Mouse (Mus musculus): ENCODE data around the gene Ccin. TPM values are rescaled to one million over a fixed set of nuclear protein-coding genes. Genes with fewer than 3 reads are reported as not detected.

Gene Ccin
- polyA plus RNA-seq, 1 experiment from 2014 or later: not detected

GRCm38 (mm10) chr4:43979746-43980145 lies 3.5 kb upstream of the Ccin start:
- peak; percentile 89 for DNase-seq (ENCODE audit: low spot score)
- ATAC-seq (ENCODE audit: low read depth): no peak
- no peak overlapping the region for H3K9ac ChIP-seq (ENCODE audit: low read depth, low read length)
- no peaks in the 10 kb centered on the region for H3K27me3 ChIP-seq (replicated peaks; ENCODE audit: control insufficient read depth, insufficient read depth, low read length)
- H3K4me2 ChIP-seq (ENCODE audit: low read depth, low read length): no peak overlapping the region
- H3K4me1 ChIP-seq (ENCODE audit: control insufficient read depth, insufficient read depth, low read length): peaks cover 20% of the 10 kb centered on the region
- H3K9me3 ChIP-seq (ENCODE audit: control insufficient read depth, low read length): no peaks in the 10 kb centered on the region
- peak overlapping the region; percentile 65 for H3K27ac ChIP-seq (replicated peaks; ENCODE audit: low read depth, low read length)
- H3K36me3 ChIP-seq (ENCODE audit: control insufficient read depth, insufficient read depth, low read length): no peaks in the 10 kb centered on the region
- no peak overlapping the region for H3K4me3 ChIP-seq (ENCODE audit: low read depth, low read length)
- 45% methylated on average over 3 of the region's 3 CpGs for WGBS

- Histone ChIP-seq H3K9me3 (ENCODE audit: control insufficient read depth, low read length) (no peaks in the 10 kb centered on the region), H3K27ac (replicated peaks; ENCODE audit: low read depth, low read length) (peak overlapping the region; percentile 65; the same call in 1 of the 2 replicates), H3K9ac (ENCODE audit: low read depth, low read length) (no peak overlapping the region), H3K27me3 (replicated peaks; ENCODE audit: control insufficient read depth, insufficient read depth, low read length) (no peaks in the 10 kb centered on the region), H3K4me1 (ENCODE audit: control insufficient read depth, insufficient read depth, low read length) (peaks cover 20% of the 10 kb centered on the region), H3K4me3 (ENCODE audit: low read depth, low read length) (no peak overlapping the region), H3K4me2 (ENCODE audit: low read depth, low read length) (no peak overlapping the region), H3K36me3 (ENCODE audit: control insufficient read depth, insufficient read depth, low read length) (no peaks in the 10 kb centered on the region)
- 75% methylated on average over 4 of the region's 4 CpGs for WGBS
- ATAC-seq (ENCODE audit: low read depth) (no peak), DNase-seq (ENCODE audit: low spot score) (no peak)
These were observed 3.0 kb upstream of the Ccin start for GRCm38 (mm10) chr4:43980236-43980635.

GRCm38 (mm10) chr4:43980846-43981245 lies 2.4 kb upstream of the Ccin start:
- H3K9ac ChIP-seq (ENCODE audit: low read depth, low read length): no peak overlapping the region
- no peaks in the 10 kb centered on the region for H3K36me3 ChIP-seq (ENCODE audit: control insufficient read depth, insufficient read depth, low read length)
- no peak overlapping the region for H3K4me3 ChIP-seq (ENCODE audit: low read depth, low read length)
- no peaks in the 10 kb centered on the region for H3K27me3 ChIP-seq (replicated peaks; ENCODE audit: control insufficient read depth, insufficient read depth, low read length)
- DNase-seq (ENCODE audit: low spot score): no peak
- H3K27ac ChIP-seq (replicated peaks; ENCODE audit: low read depth, low read length): no peak overlapping the region
- ATAC-seq (ENCODE audit: low read depth): no peak
- peaks cover 20% of the 10 kb centered on the region for H3K4me1 ChIP-seq (ENCODE audit: control insufficient read depth, insufficient read depth, low read length)
- no peaks in the 10 kb centered on the region for H3K9me3 ChIP-seq (ENCODE audit: control insufficient read depth, low read length)
- no peak overlapping the region for H3K4me2 ChIP-seq (ENCODE audit: low read depth, low read length)
- 91% methylated on average over 6 of the region's 6 CpGs for WGBS

GRCm38 (mm10) chr4:43981251-43981650 lies 2.0 kb upstream of the Ccin start:
- Histone ChIP-seq H3K36me3 (ENCODE audit: control insufficient read depth, insufficient read depth, low read length) (no peaks in the 10 kb centered on the region), H3K27ac (replicated peaks; ENCODE audit: low read depth, low read length) (no peak overlapping the region), H3K4me3 (ENCODE audit: low read depth, low read length) (no peak overlapping the region), H3K9ac (ENCODE audit: low read depth, low read length) (no peak overlapping the region), H3K4me2 (ENCODE audit: low read depth, low read length) (no peak overlapping the region), H3K27me3 (replicated peaks; ENCODE audit: control insufficient read depth, insufficient read depth, low read length) (no peaks in the 10 kb centered on the region), H3K9me3 (ENCODE audit: control insufficient read depth, low read length) (no peaks in the 10 kb centered on the region), H3K4me1 (ENCODE audit: control insufficient read depth, insufficient read depth, low read length) (peaks cover 20% of the 10 kb centered on the region)
- 84% methylated on average over 7 of the region's 7 CpGs for WGBS
- ATAC-seq (ENCODE audit: low read depth) (no peak), DNase-seq (ENCODE audit: low spot score) (no peak)

GRCm38 (mm10) chr4:43982053-43982732 lies 1.1 kb upstream of the Ccin start:
- Histone ChIP-seq H3K9ac (ENCODE audit: low read depth, low read length) (peak overlapping the region; percentile 65), H3K4me3 (ENCODE audit: low read depth, low read length) (peak overlapping the region; percentile 38), H3K4me1 (ENCODE audit: control insufficient read depth, insufficient read depth, low read length) (peaks cover 20% of the 10 kb centered on the region), H3K9me3 (ENCODE audit: control insufficient read depth, low read length) (no peaks in the 10 kb centered on the region), H3K36me3 (ENCODE audit: control insufficient read depth, insufficient read depth, low read length) (no peaks in the 10 kb centered on the region), H3K4me2 (ENCODE audit: low read depth, low read length) (peak overlapping the region; percentile 69), H3K27me3 (replicated peaks; ENCODE audit: control insufficient read depth, insufficient read depth, low read length) (no peaks in the 10 kb centered on the region), H3K27ac (replicated peaks; ENCODE audit: low read depth, low read length) (peak overlapping the region; percentile 48; the same call in 1 of the 2 replicates)
- peak; percentile 96 for DNase-seq (ENCODE audit: low spot score)
- peak; percentile 94 for ATAC-seq (ENCODE audit: low read depth)
- WGBS: under 1% methylated on average over 24 of the region's 24 CpGs

- peaks cover 13% of the 10 kb centered on the region for H3K4me1 ChIP-seq (ENCODE audit: control insufficient read depth, insufficient read depth, low read length)
- no peak for DNase-seq (ENCODE audit: low spot score)
- H3K4me3 ChIP-seq (ENCODE audit: low read depth, low read length): no peak overlapping the region
- H3K27me3 ChIP-seq (replicated peaks; ENCODE audit: control insufficient read depth, insufficient read depth, low read length): no peaks in the 10 kb centered on the region
- 91% methylated on average over 22 of the region's 22 CpGs for WGBS
- no peaks in the 10 kb centered on the region for H3K9me3 ChIP-seq (ENCODE audit: control insufficient read depth, low read length)
- H3K9ac ChIP-seq (ENCODE audit: low read depth, low read length): no peak overlapping the region
- no peak overlapping the region for H3K4me2 ChIP-seq (ENCODE audit: low read depth, low read length)
- no peak overlapping the region for H3K27ac ChIP-seq (replicated peaks; ENCODE audit: low read depth, low read length)
- no peaks in the 10 kb centered on the region for H3K36me3 ChIP-seq (ENCODE audit: control insufficient read depth, insufficient read depth, low read length)
- ATAC-seq (ENCODE audit: low read depth): no peak
These were observed 473 bp downstream of the Ccin start for GRCm38 (mm10) chr4:43983756-43984155.

- DNase-seq (ENCODE audit: low spot score): no peak
- Histone ChIP-seq H3K4me2 (ENCODE audit: low read depth, low read length) (no peak overlapping the region), H3K36me3 (ENCODE audit: control insufficient read depth, insufficient read depth, low read length) (no peaks in the 10 kb centered on the region), H3K27ac (replicated peaks; ENCODE audit: low read depth, low read length) (no peak overlapping the region), H3K4me1 (ENCODE audit: control insufficient read depth, insufficient read depth, low read length) (peaks cover 7% of the 10 kb centered on the region), H3K4me3 (ENCODE audit: low read depth, low read length) (no peak overlapping the region), H3K27me3 (replicated peaks; ENCODE audit: control insufficient read depth, insufficient read depth, low read length) (no peaks in the 10 kb centered on the region), H3K9me3 (ENCODE audit: control insufficient read depth, low read length) (no peaks in the 10 kb centered on the region), H3K9ac (ENCODE audit: low read depth, low read length) (no peak overlapping the region)
- no peak for ATAC-seq (ENCODE audit: low read depth)
- 91% methylated on average over 19 of the region's 19 CpGs for WGBS
These were observed 1.0 kb downstream of the Ccin start for GRCm38 (mm10) chr4:43984326-43984725.

- H3K4me3 ChIP-seq (ENCODE audit: low read depth, low read length): no peak overlapping the region
- no peaks in the 10 kb centered on the region for H3K9me3 ChIP-seq (ENCODE audit: control insufficient read depth, low read length)
- DNase-seq (ENCODE audit: low spot score): no peak
- no peak for ATAC-seq (ENCODE audit: low read depth)
- H3K27ac ChIP-seq (replicated peaks; ENCODE audit: low read depth, low read length): no peak overlapping the region
- H3K9ac ChIP-seq (ENCODE audit: low read depth, low read length): no peak overlapping the region
- H3K36me3 ChIP-seq (ENCODE audit: control insufficient read depth, insufficient read depth, low read length): no peaks in the 10 kb centered on the region
- H3K4me2 ChIP-seq (ENCODE audit: low read depth, low read length): no peak overlapping the region
- H3K27me3 ChIP-seq (replicated peaks; ENCODE audit: control insufficient read depth, insufficient read depth, low read length): no peaks in the 10 kb centered on the region
- no peaks in the 10 kb centered on the region for H3K4me1 ChIP-seq (ENCODE audit: control insufficient read depth, insufficient read depth, low read length)
- 96% methylated on average over 3 of the region's 3 CpGs for WGBS
These were observed 5.7 kb downstream of the Ccin start for GRCm38 (mm10) chr4:43988976-43989375.

- DNase-seq (ENCODE audit: low spot score): no peak
- WGBS: 89% methylated on average over 11 of the region's 11 CpGs
- no peaks in the 10 kb centered on the region for H3K4me1 ChIP-seq (ENCODE audit: control insufficient read depth, insufficient read depth, low read length)
These were observed 9.8 kb downstream of the Ccin start for GRCm38 (mm10) chr4:43993072-43993471.

More at GRCm38 (mm10) chr4:43993072-43993471, 9.8 kb downstream of the Ccin start:
- H3K9me3 ChIP-seq (ENCODE audit: control insufficient read depth, low read length): no peaks in the 10 kb centered on the region
- no peaks in the 10 kb centered on the region for H3K36me3 ChIP-seq (ENCODE audit: control insufficient read depth, insufficient read depth, low read length)
- no peak overlapping the region for H3K4me2 ChIP-seq (ENCODE audit: low read depth, low read length)
- H3K4me3 ChIP-seq (ENCODE audit: low read depth, low read length): no peak overlapping the region
- H3K27ac ChIP-seq (replicated peaks; ENCODE audit: low read depth, low read length): no peak overlapping the region
- H3K27me3 ChIP-seq (replicated peaks; ENCODE audit: control insufficient read depth, insufficient read depth, low read length): no peaks in the 10 kb centered on the region
- no peak for ATAC-seq (ENCODE audit: low read depth)
- H3K9ac ChIP-seq (ENCODE audit: low read depth, low read length): no peak overlapping the region

Measured in embryonic facial prominence, embryonic 14.5 days (tissue).